Mouse (Mus musculus) C2C12 (cell line): ENCODE data around the gene Gpatch1. TPM values are rescaled to one million over a fixed set of nuclear protein-coding genes. Genes with fewer than 3 reads are reported as not detected.
"Not testable (repeated sequence)": the region's sequence is repeated elsewhere in the genome, so short reads cannot be mapped to it uniquely, and the experiment has no call there.

Source experiments
- H3K27me3 ChIP-seq: one replicate; pipeline ENCODE4 v1.6.1; 2011; ENCODE audit not compliant: control insufficient read depth, insufficient read depth, insufficient read length
- H3K36me3 ChIP-seq: one replicate; pipeline ENCODE4 v1.6.1; 2011; ENCODE audit not compliant: control insufficient read depth, insufficient read depth
- H3K4me3 ChIP-seq: one replicate; pipeline ENCODE4 v1.5.1; 2011; ENCODE audit warnings: mild to moderate bottlenecking, control low read depth; ENCODE audit not compliant: poor library complexity, insufficient read depth, severe bottlenecking
- H3K79me2 ChIP-seq: one replicate; pipeline ENCODE4 v1.6.1; 2011; ENCODE audit not compliant: control insufficient read depth, insufficient read depth
- H3K79me3 ChIP-seq: one replicate; pipeline ENCODE4 v1.6.1; 2011; ENCODE audit warnings: low read depth, control low read depth
- H3ac ChIP-seq: one replicate; pipeline ENCODE3; 2011; ENCODE audit warnings: low read depth; ENCODE audit not compliant: control insufficient read depth, insufficient read length
- CEBPB ChIP-seq: IDR thresholded peaks from one replicate; pipeline ENCODE4 v1.6.1; 2011; ENCODE audit warnings: low read depth, mild to moderate bottlenecking, control low read depth, moderate library complexity
- CTCF ChIP-seq: IDR thresholded peaks from one replicate; pipeline ENCODE4 v1.5.1; 2011; ENCODE audit not compliant: control insufficient read depth, insufficient read depth, insufficient read length
- FOSL1 ChIP-seq: IDR thresholded peaks from one replicate; pipeline ENCODE4 v1.8.0; 2011; ENCODE audit warnings: mild to moderate bottlenecking, low read length; ENCODE audit not compliant: poor library complexity, insufficient read depth, severe bottlenecking
- MAX ChIP-seq: IDR thresholded peaks from one replicate; pipeline ENCODE4 v1.6.1; 2011; ENCODE audit warnings: mild to moderate bottlenecking, control low read depth
- MYOD1 ChIP-seq: IDR thresholded peaks from one replicate; pipeline ENCODE4 v1.6.1; 2011; ENCODE audit warnings: low read depth; ENCODE audit not compliant: control insufficient read depth, insufficient read length
- MYOG ChIP-seq: IDR thresholded peaks from one replicate; pipeline ENCODE4 v1.6.1; 2011; ENCODE audit not compliant: control insufficient read depth, insufficient read length; ENCODE audit errors: extremely low read depth
- USF1 ChIP-seq: IDR thresholded peaks from one replicate; pipeline ENCODE4 v1.6.1; 2011; ENCODE audit warnings: low read depth, mild to moderate bottlenecking, control low read depth, moderate library complexity
- polyA plus RNA-seq: library from polyadenylated mRNA; unstranded; fragments of >200 nt; fragmentation: generic; extraction: Trizol; gene quantifications from one replicate; pipeline ENCODE4 v1.2.1, GENCODE M21; 2012; ENCODE audit warnings: missing spikeins

Gpatch1 gene
- polyA plus RNA-seq, 1 experiment: 6.0 TPM

DNA sequence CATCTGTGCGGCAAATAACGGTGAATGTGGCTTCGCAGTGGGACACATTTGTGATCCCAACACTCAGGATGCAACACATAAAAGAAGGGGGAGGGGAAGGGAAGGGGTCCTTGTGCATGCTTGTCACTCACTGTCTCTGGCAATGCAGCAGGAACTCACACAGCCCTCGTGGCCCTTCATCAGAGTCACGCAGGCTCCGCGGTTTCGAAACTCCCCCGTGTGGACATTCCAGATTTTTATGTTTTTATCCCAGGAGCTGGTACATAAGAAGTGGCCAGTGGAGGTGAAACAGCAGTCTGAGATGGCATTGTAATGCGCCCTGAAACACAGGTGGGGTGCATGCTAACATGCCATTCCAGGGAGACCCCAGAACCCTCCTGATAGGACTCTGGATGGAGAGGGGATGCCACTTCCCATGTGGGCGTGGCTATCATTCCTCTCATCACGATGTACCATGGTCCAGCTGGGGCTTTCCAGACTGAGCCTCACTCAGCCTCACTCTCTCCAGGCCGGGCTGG, 66.1 kb downstream of the Gpatch1 start:
- Histone ChIP-seq H3K4me3 (no peak overlapping the region), H3K36me3 (no peaks in the 10 kb centered on the region)

DNA sequence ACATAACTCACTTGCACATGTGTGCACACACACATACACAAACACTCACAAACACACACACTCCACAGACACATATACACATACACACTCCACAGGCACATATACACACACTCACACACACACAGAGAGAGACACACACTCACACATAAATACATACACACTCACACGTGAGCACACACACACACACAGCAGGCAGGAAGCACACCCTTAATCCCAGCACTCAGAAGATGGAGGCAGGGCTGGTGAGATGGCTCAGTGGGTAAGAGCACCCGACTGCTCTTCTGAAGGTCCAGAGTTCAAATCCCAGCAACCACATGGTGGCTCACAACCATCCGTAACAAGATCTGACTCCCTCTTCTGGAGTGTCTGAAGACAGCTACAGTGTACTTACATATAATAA, 80.3 kb downstream of the Gpatch1 start:
- not testable (repeated sequence) for H3K4me3 ChIP-seq, H3K79me2 ChIP-seq, H3K27me3 ChIP-seq, H3ac ChIP-seq, H3K36me3 ChIP-seq, H3K79me3 ChIP-seq

More for the DNA sequence above, 66.1 kb downstream of the Gpatch1 start:
- Histone ChIP-seq H3K27me3 (peaks cover 11% of the 10 kb centered on the region), H3ac (no peak overlapping the region), H3K79me3 (no peaks in the 10 kb centered on the region), H3K79me2 (no peaks in the 10 kb centered on the region)
- TF ChIP-seq MAX (no peak), FOSL1 (no peak), CEBPB (no peak), CTCF (no peak), MYOG (no peak), MYOD1 (no peak), USF1 (no peak)

DNA sequence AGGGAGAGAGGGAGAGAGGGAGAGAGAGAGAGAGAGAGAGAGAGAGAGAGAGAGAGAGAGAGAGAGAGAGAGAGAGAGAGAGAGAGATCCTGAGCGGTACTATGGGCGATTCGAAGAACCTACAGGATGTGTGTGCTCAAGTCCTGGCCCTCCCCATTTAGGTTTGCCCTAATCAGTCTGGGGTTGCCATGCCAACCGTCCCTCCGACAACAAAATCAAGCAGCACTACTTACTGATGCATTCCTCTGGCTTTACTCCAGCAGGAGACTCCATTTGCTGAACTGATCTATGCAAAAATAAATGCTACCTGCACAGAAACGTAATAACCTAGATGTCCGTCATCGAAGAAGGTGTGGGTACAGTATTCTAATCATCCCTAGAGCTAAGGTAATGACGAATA, 82.9 kb downstream of the Gpatch1 start:
- peak overlapping the region; percentile 45 for H3K4me3 ChIP-seq

DNA sequence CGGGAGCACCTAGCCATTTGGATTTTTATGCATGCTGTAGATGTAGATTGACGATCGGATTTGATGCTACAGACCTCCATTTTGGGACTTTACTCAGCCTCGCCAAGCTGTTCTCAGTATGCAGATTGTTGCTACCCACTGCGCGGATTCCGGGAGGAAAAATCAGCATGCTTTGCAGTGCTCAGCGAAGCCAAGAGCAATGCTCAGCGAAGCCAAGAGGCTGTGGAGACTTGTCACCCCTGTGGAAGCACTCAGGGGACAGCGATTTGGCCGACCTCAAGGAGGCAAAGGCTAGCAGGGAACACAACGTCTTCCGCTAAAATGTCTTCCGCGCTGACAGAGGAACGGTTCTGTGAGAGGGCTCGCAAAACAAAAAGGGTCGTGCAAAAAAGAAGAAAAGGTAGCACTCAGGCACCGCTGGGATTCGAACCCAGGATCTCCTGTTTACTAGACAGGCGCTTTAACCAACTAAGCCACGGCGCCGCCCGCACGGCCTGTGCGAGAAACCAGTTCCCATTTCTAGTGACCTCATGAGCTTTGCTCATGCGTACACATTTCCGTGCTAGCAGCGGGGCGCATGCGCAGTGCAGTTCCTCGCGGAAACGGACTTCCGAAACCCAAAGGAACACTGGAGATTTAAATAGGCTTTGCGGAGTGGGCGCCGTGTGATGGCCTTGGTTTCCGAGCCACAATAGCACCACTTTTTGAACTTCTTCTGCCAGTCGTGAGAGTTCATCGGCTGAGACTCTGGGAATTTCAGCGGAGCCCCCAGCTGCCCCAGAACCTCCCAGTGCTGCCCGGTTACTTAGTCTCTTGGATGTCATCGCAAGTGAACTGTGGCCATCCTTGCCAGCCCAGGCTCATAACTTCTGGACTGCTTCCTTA, 83.6 kb downstream of the Gpatch1 start:
- Histone ChIP-seq H3ac (peak overlapping the region; percentile 50), H3K4me3 (peak overlapping the region; percentile 45), H3K79me2 (no peaks in the 10 kb centered on the region), H3K27me3 (no peaks in the 10 kb centered on the region), H3K79me3 (no peaks in the 10 kb centered on the region), H3K36me3 (no peaks in the 10 kb centered on the region)
- TF ChIP-seq MYOG (no peak), FOSL1 (no peak), MAX (no peak)

More for the DNA sequence above, 82.9 kb downstream of the Gpatch1 start:
- Histone ChIP-seq H3K79me2 (no peaks in the 10 kb centered on the region), H3K27me3 (peaks cover 4% of the 10 kb centered on the region), H3K79me3 (no peaks in the 10 kb centered on the region), H3ac (peak overlapping the region; percentile 1), H3K36me3 (no peaks in the 10 kb centered on the region)
- TF ChIP-seq MAX (no peak), USF1 (no peak), MYOG (no peak), MYOD1 (no peak), CEBPB (no peak), FOSL1 (no peak), CTCF (no peak)

DNA sequence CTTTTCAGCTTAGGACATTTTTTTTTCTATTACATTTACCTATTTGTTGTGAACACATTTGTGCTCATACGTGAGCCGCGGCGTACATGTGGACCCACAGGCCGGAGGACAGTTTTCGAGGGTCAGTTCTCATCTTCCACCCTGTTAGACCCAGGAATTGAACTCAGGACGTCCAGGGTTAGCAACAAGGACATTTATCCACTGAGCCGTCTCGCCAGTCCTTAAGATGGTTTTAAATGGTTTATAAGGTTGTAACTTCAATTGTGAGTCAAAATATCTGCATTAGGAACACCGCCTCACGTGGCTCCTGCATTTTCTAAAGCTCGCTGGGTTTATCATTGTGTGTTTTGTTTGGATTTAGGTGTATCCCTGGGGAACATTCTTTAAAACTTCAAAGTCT, 84.4 kb downstream of the Gpatch1 start:
- Histone ChIP-seq H3ac (no peak overlapping the region), H3K79me2 (no peaks in the 10 kb centered on the region), H3K27me3 (no peaks in the 10 kb centered on the region), H3K79me3 (no peaks in the 10 kb centered on the region), H3K36me3 (no peaks in the 10 kb centered on the region), H3K4me3 (no peak overlapping the region)
- TF ChIP-seq USF1 (no peak), MAX (no peak), MYOG (no peak), FOSL1 (no peak), CTCF (no peak), MYOD1 (no peak), CEBPB (no peak)

DNA sequence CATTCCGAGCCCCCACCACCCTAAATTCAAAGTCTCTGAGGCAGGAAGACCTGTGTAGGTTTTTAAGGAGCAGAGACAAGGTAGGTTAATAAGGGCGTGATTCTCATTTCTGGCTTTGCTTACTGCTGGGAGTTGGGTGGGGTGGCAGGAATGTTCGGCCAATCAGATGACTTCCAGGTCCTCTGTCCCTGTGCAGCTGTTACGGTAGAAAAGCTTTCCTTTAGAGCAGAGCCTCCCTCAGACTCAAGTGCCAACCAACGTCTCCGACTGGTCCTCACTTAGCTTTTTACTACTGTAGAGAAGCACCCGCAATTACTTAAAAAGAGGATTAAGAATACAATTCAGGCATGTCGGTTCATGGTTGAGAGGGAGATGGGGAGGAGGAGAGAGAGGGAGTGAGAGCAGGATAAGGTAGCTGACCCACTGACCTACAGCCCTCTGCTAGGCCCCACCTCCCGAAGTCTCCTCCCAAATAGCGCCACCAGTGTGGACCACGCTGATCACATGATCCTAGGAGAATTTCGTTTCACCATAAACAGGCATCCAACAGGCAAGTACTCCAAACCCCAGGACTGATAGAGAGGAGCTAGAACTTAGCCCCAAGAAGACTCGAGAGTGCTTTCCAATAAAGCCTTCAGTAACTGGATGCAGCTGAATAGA, 85.3 kb downstream of the Gpatch1 start:
- Histone ChIP-seq H3ac (no peak overlapping the region), H3K79me3 (no peaks in the 10 kb centered on the region), H3K27me3 (no peaks in the 10 kb centered on the region), H3K4me3 (no peak overlapping the region), H3K79me2 (no peaks in the 10 kb centered on the region), H3K36me3 (no peaks in the 10 kb centered on the region)
- no peak for TF ChIP-seq MYOD1
- TF ChIP-seq CEBPB: no peak
- TF ChIP-seq CTCF: no peak
- TF ChIP-seq MAX: no peak
- no peak for TF ChIP-seq FOSL1
- TF ChIP-seq USF1: no peak
- no peak for TF ChIP-seq MYOG
